Mouse (Mus musculus) C2C12 (cell line): ENCODE measurements around the gene Zfp429. TPM values are rescaled to one million over a fixed set of nuclear protein-coding genes. Genes with fewer than 3 reads are reported as not detected.
A peak's percentile ranks its signal among the peaks of the same experiment; 100 is the strongest.
"Not testable (repeated sequence)": the region's sequence is repeated elsewhere in the genome, so short reads cannot be mapped to it uniquely, and the experiment has no call there.

Source experiments
- H3K27me3 ChIP-seq: one replicate; pipeline ENCODE4 v1.6.1; 2011; ENCODE audit not compliant: control insufficient read depth, insufficient read depth, insufficient read length
- H3K36me3 ChIP-seq: one replicate; pipeline ENCODE4 v1.6.1; 2011; ENCODE audit not compliant: control insufficient read depth, insufficient read depth
- H3K4me3 ChIP-seq: one replicate; pipeline ENCODE4 v1.5.1; 2011; ENCODE audit warnings: mild to moderate bottlenecking, control low read depth; ENCODE audit not compliant: poor library complexity, insufficient read depth, severe bottlenecking
- H3K79me2 ChIP-seq: one replicate; pipeline ENCODE4 v1.6.1; 2011; ENCODE audit not compliant: control insufficient read depth, insufficient read depth
- H3K79me3 ChIP-seq: one replicate; pipeline ENCODE4 v1.6.1; 2011; ENCODE audit warnings: low read depth, control low read depth
- H3ac ChIP-seq: one replicate; pipeline ENCODE3; 2011; ENCODE audit warnings: low read depth; ENCODE audit not compliant: control insufficient read depth, insufficient read length
- CEBPB ChIP-seq: IDR thresholded peaks from one replicate; pipeline ENCODE4 v1.6.1; 2011; ENCODE audit warnings: low read depth, mild to moderate bottlenecking, control low read depth, moderate library complexity
- CTCF ChIP-seq: IDR thresholded peaks from one replicate; pipeline ENCODE4 v1.5.1; 2011; ENCODE audit not compliant: control insufficient read depth, insufficient read depth, insufficient read length
- FOSL1 ChIP-seq: IDR thresholded peaks from one replicate; pipeline ENCODE4 v1.8.0; 2011; ENCODE audit warnings: mild to moderate bottlenecking, low read length; ENCODE audit not compliant: poor library complexity, insufficient read depth, severe bottlenecking
- MAX ChIP-seq: IDR thresholded peaks from one replicate; pipeline ENCODE4 v1.6.1; 2011; ENCODE audit warnings: mild to moderate bottlenecking, control low read depth
- MYOD1 ChIP-seq: IDR thresholded peaks from one replicate; pipeline ENCODE4 v1.6.1; 2011; ENCODE audit warnings: low read depth; ENCODE audit not compliant: control insufficient read depth, insufficient read length
- MYOG ChIP-seq: IDR thresholded peaks from one replicate; pipeline ENCODE4 v1.6.1; 2011; ENCODE audit not compliant: control insufficient read depth, insufficient read length; ENCODE audit errors: extremely low read depth
- USF1 ChIP-seq: IDR thresholded peaks from one replicate; pipeline ENCODE4 v1.6.1; 2011; ENCODE audit warnings: low read depth, mild to moderate bottlenecking, control low read depth, moderate library complexity
- polyA plus RNA-seq: library from polyadenylated mRNA; unstranded; fragments of >200 nt; fragmentation: generic; extraction: Trizol; gene quantifications from one replicate; pipeline ENCODE4 v1.2.1, GENCODE M21; 2012; ENCODE audit warnings: missing spikeins

Gene Zfp429
- polyA plus RNA-seq, 1 experiment: 1.4 TPM

DNA sequence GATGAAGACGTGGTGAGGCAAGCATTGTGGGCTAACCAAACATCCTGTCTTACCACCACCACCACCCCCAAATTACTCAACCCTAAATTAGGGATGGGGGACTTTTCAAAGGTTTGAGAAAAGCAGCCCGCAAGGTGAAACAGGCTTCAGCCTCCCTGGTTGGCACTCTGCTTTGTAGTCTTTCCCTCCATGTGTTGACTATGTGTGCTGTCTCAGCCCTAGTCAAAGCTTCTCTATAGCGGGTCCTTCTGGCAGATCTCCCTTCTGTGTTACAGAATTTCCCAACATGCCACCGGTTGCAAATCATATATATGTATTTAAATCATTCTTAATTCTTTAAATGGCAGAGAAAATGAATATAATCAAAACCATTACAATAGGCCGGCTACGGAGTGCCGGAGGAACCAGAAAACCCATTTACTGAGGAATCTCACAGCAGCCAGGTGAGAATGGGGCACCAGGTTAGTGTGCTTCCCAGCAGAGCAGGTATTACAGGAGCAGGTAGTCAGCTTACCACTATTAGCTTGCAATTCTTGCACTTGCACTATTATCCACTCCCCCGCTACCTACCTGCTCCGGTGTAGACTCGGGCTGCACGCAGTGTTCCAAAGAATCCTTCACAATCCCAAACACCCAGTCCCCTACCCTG is 21.1 kb upstream of the Zfp429 start:
- Histone ChIP-seq H3K27me3 (no peaks in the 10 kb centered on the region), H3ac (no peak overlapping the region), H3K36me3 (no peaks in the 10 kb centered on the region), H3K79me2 (no peaks in the 10 kb centered on the region), H3K4me3 (no peak overlapping the region), H3K79me3 (no peaks in the 10 kb centered on the region)
- TF ChIP-seq USF1: no peak
- no peak for TF ChIP-seq MAX

DNA sequence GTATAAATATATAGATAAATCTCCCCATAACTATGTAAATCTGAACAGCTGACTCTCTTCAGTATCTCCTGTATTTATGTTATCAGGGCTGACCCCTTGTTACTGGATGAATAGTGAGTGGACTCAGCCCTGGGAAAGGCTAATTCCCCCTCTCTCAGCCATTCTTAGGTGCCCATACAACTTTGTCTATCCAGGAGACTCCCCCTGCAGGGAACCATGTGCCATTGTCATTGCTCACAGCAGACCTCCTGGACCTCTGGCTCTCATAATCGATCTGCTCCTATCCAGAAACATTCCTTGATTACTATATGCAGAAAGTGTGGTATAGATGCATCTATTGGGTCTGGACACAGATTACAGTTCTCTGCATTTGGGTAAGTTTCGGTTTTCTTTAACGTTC is 17.2 kb upstream of the Zfp429 start:
- Histone ChIP-seq H3ac (no peak overlapping the region), H3K27me3 (no peaks in the 10 kb centered on the region), H3K36me3 (no peaks in the 10 kb centered on the region), H3K79me3 (no peaks in the 10 kb centered on the region), H3K79me2 (no peaks in the 10 kb centered on the region), H3K4me3 (no peak overlapping the region)
- no peak for TF ChIP-seq CTCF

DNA sequence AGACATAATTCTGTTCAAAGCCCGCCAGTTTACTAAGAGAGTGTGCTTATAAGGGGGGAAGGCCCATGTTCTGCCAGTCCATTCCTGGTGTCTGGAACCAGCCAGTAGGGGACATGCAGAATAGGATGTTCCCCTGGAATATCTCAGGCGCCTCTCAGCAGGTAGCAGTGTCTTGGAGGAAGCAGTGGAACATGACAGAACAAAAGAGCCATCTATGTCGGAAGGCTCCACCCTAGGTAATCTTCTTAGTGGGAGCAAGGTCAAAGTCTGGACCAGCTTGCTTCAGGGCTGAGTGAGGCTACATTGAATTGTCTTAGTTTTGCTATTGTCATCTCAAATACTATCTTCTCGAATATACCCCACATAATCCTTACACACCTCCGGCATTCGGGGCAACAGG is 16.1 kb upstream of the Zfp429 start:
- H3K4me3 ChIP-seq: no peak overlapping the region
- H3K79me2 ChIP-seq: no peaks in the 10 kb centered on the region
- H3ac ChIP-seq: no peak overlapping the region
- H3K36me3 ChIP-seq: no peaks in the 10 kb centered on the region
- TF ChIP-seq CEBPB (no peak), USF1 (no peak), MYOG (no peak), FOSL1 (no peak), CTCF (no peak), MAX (no peak), MYOD1 (no peak)
- H3K27me3 ChIP-seq: no peaks in the 10 kb centered on the region
- H3K79me3 ChIP-seq: no peaks in the 10 kb centered on the region

DNA sequence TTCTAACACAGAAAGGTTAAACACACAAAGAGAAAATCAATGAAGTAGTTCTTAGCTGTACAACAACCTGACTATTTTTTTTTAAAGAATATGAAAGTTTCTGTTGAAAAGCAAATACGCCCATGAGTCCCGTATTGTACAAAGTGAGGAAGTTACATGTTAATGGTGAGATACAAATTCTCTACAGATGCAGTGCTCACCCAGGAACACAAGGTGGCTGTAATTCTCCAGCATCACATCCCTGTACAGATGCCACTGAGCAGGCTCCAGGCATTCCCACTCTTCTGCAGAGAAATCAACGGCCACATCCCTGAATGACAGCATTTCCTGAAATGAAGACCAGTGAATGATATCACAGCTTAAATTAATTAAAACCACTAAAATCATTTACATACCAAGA is 14.0 kb upstream of the Zfp429 start:
- not testable (repeated sequence) for H3K4me3 ChIP-seq, H3K36me3 ChIP-seq, H3K79me3 ChIP-seq, H3K27me3 ChIP-seq, H3K79me2 ChIP-seq, H3ac ChIP-seq

DNA sequence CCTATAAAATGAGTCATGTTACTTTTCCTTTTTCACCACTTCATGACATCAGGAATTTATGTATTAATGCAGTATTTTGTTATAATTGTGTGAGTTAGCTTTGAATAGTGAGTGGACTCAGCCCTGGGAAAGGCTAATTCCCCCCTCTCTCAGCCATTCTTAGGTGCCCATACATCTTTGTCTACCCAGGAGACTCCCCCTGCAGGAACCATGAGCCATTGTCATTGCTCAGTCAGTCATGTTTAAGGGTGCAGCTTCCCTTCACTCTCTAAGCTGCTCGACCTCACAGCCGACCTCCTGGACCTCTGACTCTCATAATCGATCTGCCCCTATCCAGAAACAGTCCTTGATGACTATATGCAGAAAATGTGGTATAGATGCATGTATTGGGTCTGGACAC is 23.4 kb downstream of the Zfp429 start:
- not testable (repeated sequence) for H3K79me2 ChIP-seq, H3K36me3 ChIP-seq, H3K79me3 ChIP-seq, H3K27me3 ChIP-seq, H3ac ChIP-seq, H3K4me3 ChIP-seq

DNA sequence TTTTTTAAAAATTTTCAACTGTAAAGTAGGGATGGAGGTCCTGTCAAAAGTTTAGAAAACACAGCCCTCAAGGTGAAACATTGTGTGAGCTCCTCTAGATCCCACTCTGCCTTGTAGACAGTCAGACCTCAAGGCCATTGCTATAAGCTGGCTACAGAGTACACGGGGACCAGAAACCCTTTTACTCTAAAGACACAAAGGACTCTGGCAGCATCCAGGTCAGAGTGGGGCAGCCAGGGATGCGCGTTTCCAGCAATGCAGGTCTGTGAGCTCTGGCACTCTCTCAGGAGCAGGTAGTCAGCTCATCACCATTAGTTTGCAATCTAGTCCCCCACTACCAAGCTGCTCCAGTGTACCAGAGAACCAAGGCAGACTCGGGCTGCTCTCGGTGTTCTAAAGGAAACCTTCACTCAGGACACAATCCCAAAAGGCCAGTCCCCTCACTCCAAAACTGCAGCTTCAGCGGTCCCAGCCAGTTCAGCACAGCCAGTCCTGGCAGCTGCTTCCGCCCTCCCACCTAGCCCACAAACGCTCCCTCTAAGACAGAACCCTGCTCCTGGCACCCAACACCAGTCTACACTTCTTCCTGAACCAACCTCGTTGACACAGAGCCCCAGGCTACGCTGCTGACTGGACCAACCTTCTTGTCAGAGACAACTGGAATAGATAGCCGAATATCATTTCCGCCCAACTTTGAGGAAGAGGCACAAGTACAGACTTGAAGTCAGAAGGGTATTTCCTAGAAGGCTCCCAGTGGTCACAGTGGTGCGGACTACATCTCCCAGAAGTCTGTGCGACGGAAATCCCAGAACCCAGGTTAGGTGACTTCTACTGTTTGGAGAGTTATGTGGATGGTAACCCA is 24.3 kb downstream of the Zfp429 start, which contains the start of the genes Gm28041 and Zfp456:
Gene Gm28041 (minus strand): TSS at position 684 of the 862 bp plus-strand sequence.
Gene Zfp456 (minus strand): TSS at position 761 of the 862 bp plus-strand sequence.
- H3K27me3 ChIP-seq, H3K79me2 ChIP-seq, H3K79me3 ChIP-seq, H3K36me3 ChIP-seq, H3ac ChIP-seq: not testable (repeated sequence)
- peak within 1 kb of the TSS; percentile 21 for H3K4me3 ChIP-seq

DNA sequence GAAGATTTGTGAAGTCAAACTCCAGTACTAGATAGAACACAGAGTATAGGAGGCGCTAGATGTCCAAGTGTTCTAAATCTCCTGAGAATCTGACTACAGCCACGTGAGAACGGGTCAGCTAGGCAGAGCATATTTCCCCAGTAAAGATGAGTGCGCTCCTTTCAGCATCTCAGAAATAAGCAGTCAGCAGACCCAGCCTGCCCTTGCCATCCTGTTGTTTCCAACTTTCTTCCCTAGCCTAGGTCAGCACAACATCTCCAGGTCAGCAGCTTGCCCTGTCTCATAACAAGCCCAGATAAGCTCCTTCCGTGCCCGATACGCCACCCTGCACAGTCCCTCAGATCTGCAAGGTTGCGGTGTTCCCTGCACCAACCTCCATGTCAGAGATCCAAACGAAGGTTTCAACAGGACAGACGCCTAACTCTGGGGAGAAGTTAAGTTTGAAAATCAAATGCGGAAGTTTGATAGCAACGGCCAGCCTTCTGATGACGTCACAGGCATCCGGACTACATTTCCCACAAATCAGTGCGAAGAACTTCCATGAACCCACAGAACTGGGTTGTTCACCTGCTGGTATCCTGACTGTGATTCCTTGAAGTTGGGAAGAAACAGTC is 39.4 kb downstream of the Zfp429 start, which contains the start of the genes Gm28044 and Zfp953:
Gene Gm28044 (minus strand): TSS at position 406 of the 614 bp plus-strand sequence.
Gene Zfp953 (minus strand): TSS at position 475 of the 614 bp plus-strand sequence.
- Histone ChIP-seq H3K4me3 (peak within 1 kb of the TSS; percentile 74), H3ac (peak within 1 kb of the TSS; percentile 69), H3K27me3 (no peaks in the 10 kb centered on the region), H3K79me3 (no peaks in the 10 kb centered on the region), H3K79me2 (no peaks in the 10 kb centered on the region), H3K36me3 (no peaks in the 10 kb centered on the region)
- no peak for TF ChIP-seq MYOD1
- TF ChIP-seq FOSL1: no peak
- TF ChIP-seq MYOG: no peak
- TF ChIP-seq MAX: no peak
- no peak for TF ChIP-seq USF1
- no peak for TF ChIP-seq CTCF
- TF ChIP-seq CEBPB: no peak
